Mouse (Mus musculus) G1E (cell line): ENCODE measurements around the gene Gm17655. TPM values are rescaled to one million over a fixed set of nuclear protein-coding genes. Genes with fewer than 3 reads are reported as not detected.
A peak's percentile ranks its signal among the peaks of the same experiment; 100 is the strongest.
"Not testable (repeated sequence)": the region's sequence is repeated elsewhere in the genome, so short reads cannot be mapped to it uniquely, and the experiment has no call there.

Source experiments
- ATAC-seq: 2 replicates; pipeline ENCODE4 v1.8.0; 2016; ENCODE audit warnings: mild to moderate bottlenecking; ENCODE audit not compliant: insufficient number of reproducible peaks, poor library complexity, low FRiP score, severe bottlenecking; ENCODE audit errors: extremely low read depth
- DNase-seq: peaks from one replicate; pipeline ENCODE4 v3.0.0; 2012; ENCODE audit warnings: low spot score
- H3K27me3 ChIP-seq: 2 replicates; pipeline ENCODE4 v1.6.1; 2012; ENCODE audit warnings: mild to moderate bottlenecking, low read length, inconsistent platforms; ENCODE audit not compliant: insufficient read depth
- H3K36me3 ChIP-seq: replicated peaks from 2 replicates; pipeline ENCODE3; 2012; ENCODE audit warnings: mild to moderate bottlenecking, inconsistent platforms
- H3K4me1 ChIP-seq: 2 replicates; pipeline ENCODE4 v1.6.1; 2012; ENCODE audit warnings: low read depth, low read length, inconsistent platforms, mixed read lengths; ENCODE audit not compliant: insufficient read depth
- H3K4me3 ChIP-seq: 2 replicates; pipeline ENCODE4 v1.5.1; 2012; ENCODE audit warnings: low read depth, mild to moderate bottlenecking, inconsistent platforms, low read length, moderate library complexity, mixed read lengths
- H3K9me3 ChIP-seq: replicated peaks from 2 replicates; pipeline ENCODE4 v1.6.1; 2012; ENCODE audit warnings: inconsistent platforms
- CTCF ChIP-seq: IDR thresholded peaks from 2 replicates; pipeline ENCODE4 v1.5.1; 2012; ENCODE audit warnings: low read depth, low read length, inconsistent platforms, mixed read lengths
- GATA1 ChIP-seq: IDR thresholded peaks from 2 replicates; pipeline ENCODE4 v1.6.1; 2012; ENCODE audit warnings: borderline replicate concordance, low read length, inconsistent platforms, mixed read lengths
- GATA2 ChIP-seq: IDR thresholded peaks from 2 replicates; pipeline ENCODE4 v1.6.1; 2012; ENCODE audit warnings: low read depth, low read length, inconsistent platforms, borderline replicate concordance
- POLR2AphosphoS5 ChIP-seq: IDR thresholded peaks from 2 replicates; pipeline ENCODE4 v1.6.1; 2012; ENCODE audit warnings: low read depth, low read length, inconsistent platforms; ENCODE audit not compliant: insufficient replicate concordance
- TAL1 ChIP-seq: conservative IDR thresholded peaks from 2 replicates; pipeline ENCODE4 v1.6.1; 2012; ENCODE audit warnings: low read depth, low read length, inconsistent platforms, mixed read lengths
- polyA plus RNA-seq: library from polyadenylated mRNA; stranded (reverse); fragments of >175 nt; gene quantifications from 2 replicates; pipeline ENCODE4 v1.2.3, GENCODE M21; 2012
- total RNA-seq, 2 experiments: library from RNA; stranded (forward) in 1 of 2; stranded (reverse) in 1 of 2; fragments of 200-1000 nt in 1 of 2; fragments of >200 nt in 1 of 2; fragmentation: Nextera tagmentation in 1 of 2; gene quantifications; 2 replicates each; pipeline ENCODE4 v1.2.3; 2014 to 2017

Gene Gm17655
- 33.2 and 49.1 TPM in 2 replicates for total RNA-seq (2014; fragmentation: Nextera tagmentation)
- 6.5 and 16.0 TPM in 2 replicates for total RNA-seq (2017)
- polyA plus RNA-seq, result 0.14 and 0.50 TPM in 2 replicates

- not testable (repeated sequence) for H3K4me1 ChIP-seq, H3K4me3 ChIP-seq, H3K27me3 ChIP-seq, H3K36me3 ChIP-seq, ATAC-seq, DNase-seq
- H3K9me3 ChIP-seq, result peaks cover 18% of the 10 kb centered on the region
Measured at GRCm38 (mm10) chr5:110072413-110072812, at the start of gene Gm17655. TSS of gene Gm17655 (minus strand) at chr5:110072513.

- peaks cover 17% of the 10 kb centered on the region for H3K9me3 ChIP-seq
- TF ChIP-seq GATA1 (no peak), TAL1 (no peak), POLR2AphosphoS5 (no peak), CTCF (no peak), GATA2 (no peak)
- peak within 1 kb of the TSS; percentile 79 for H3K4me3 ChIP-seq
- DNase-seq (peak; percentile 53), ATAC-seq (peak; percentile 16; the same call in 1 of the 2 replicates)
- peaks cover 35% of the 10 kb centered on the region for H3K4me1 ChIP-seq
- peaks cover 37% of the 10 kb centered on the region for H3K36me3 ChIP-seq
- no peaks in the 10 kb centered on the region for H3K27me3 ChIP-seq
Measured at GRCm38 (mm10) chr5:110109991-110110441, 37.7 kb upstream of the Gm17655 start, which contains the start of gene Zfp605. TSS of gene Zfp605 (plus strand) at chr5:110110092.

GRCm38 (mm10) chr5:110108305-110108628 lies 36.0 kb upstream of the Gm17655 start:
- ATAC-seq (no peak; the same call in 1 of the 2 replicates), DNase-seq (no peak)
- Histone ChIP-seq H3K36me3 (peaks cover 48% of the 10 kb centered on the region), H3K27me3 (no peaks in the 10 kb centered on the region), H3K9me3 (peaks cover 33% of the 10 kb centered on the region), H3K4me3 (peak overlapping the region; percentile 87), H3K4me1 (peaks cover 49% of the 10 kb centered on the region)
- TF ChIP-seq CTCF, result no peak

- Histone ChIP-seq H3K36me3 (peaks cover 48% of the 10 kb centered on the region), H3K27me3 (no peaks in the 10 kb centered on the region)
Measured at GRCm38 (mm10) chr5:110107581-110108304, 35.4 kb upstream of the Gm17655 start, which contains the start of gene Gtpbp6. TSS of gene Gtpbp6 (minus strand) at chr5:110108197.

GRCm38 (mm10) chr5:110106901-110107564 lies 34.7 kb upstream of the Gm17655 start:
- TF ChIP-seq CTCF, result no peak
- TF ChIP-seq GATA1, result no peak
- no peak for TF ChIP-seq GATA2
- TF ChIP-seq POLR2AphosphoS5, result no peak
- TF ChIP-seq TAL1, result no peak
- ATAC-seq (no peak), DNase-seq (no peak)
- Histone ChIP-seq H3K36me3 (peaks cover 50% of the 10 kb centered on the region), H3K9me3 (peaks cover 44% of the 10 kb centered on the region), H3K4me1 (peaks cover 49% of the 10 kb centered on the region), H3K4me3 (peak overlapping the region; percentile 87), H3K27me3 (no peaks in the 10 kb centered on the region)

More at GRCm38 (mm10) chr5:110107581-110108304, 35.4 kb upstream of the Gm17655 start, which contains the start of gene Gtpbp6:
- Histone ChIP-seq H3K4me1 (peaks cover 49% of the 10 kb centered on the region), H3K9me3 (peaks cover 38% of the 10 kb centered on the region), H3K4me3 (peak within 1 kb of the TSS; percentile 87)
- TF ChIP-seq GATA1, result no peak
- no peak for TF ChIP-seq CTCF
- TF ChIP-seq TAL1, result no peak
- no peak for TF ChIP-seq POLR2AphosphoS5
- TF ChIP-seq GATA2, result no peak
- peak; percentile 91 for DNase-seq
- ATAC-seq, result peak; percentile 80

- ATAC-seq (no peak), DNase-seq (no peak)
- H3K4me3 ChIP-seq, result peak overlapping the region; percentile 87
- TF ChIP-seq TAL1 (no peak), GATA1 (no peak), POLR2AphosphoS5 (no peak), GATA2 (no peak), CTCF (no peak)
- H3K36me3 ChIP-seq, result peaks cover 56% of the 10 kb centered on the region
- H3K9me3 ChIP-seq, result peaks cover 51% of the 10 kb centered on the region
- H3K4me1 ChIP-seq, result peaks cover 50% of the 10 kb centered on the region
- no peaks in the 10 kb centered on the region for H3K27me3 ChIP-seq
Measured at GRCm38 (mm10) chr5:110106140-110106871, 34.0 kb upstream of the Gm17655 start.
